Mouse (Mus musculus) CD4-positive, CD25-positive, alpha-beta regulatory T cell, adult 2 months (primary cell): Measurements from ENCODE around the gene Dock8.

Experiments used
- DNase-seq: peaks from one replicate; pipeline ENCODE4 v3.0.0-alpha.2; 2012; ENCODE audit warnings: low read depth, low spot score

Gene Dock8

DNA sequence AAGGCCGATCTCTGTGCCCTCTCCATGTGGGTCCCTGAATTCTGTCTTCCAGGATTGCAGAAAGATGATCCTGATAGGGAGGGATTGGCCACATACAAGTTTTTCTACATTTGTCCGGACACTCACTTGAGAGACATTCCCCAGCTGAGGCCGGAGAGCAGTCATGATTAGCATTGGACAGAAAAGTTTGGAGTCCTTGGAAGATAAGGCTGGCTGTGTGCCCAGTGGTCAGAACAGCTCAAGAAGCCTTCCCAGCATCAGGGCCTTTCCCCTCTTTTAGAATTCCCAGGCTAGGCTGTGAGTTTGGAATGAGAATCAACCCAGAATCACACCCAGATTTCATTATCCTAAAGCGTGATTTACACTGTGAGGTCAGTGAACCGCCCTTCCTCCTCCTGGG lies 187.0 kb downstream of the Dock8 start:
- no peak for DNase-seq

DNA sequence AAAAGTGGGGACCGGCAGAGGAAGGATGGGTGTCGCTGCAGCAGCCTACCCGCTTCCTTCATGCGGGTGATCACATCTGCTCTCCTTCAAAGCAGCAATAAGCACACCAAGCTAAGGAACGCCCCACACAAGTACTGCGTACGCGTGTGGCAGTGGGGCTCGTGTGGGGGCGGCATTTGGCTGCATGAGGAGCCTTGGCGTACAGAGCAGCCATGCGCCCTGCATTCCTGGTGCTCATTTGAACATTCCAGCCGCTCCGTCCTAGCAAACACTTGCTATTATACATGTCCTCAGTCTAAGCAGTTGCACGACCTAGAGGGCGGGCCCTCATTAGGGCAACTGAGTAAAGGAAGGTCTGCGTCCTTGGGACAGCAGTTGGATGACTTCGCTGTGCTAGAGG lies 188.3 kb downstream of the Dock8 start:
- DNase-seq: no peak

DNA sequence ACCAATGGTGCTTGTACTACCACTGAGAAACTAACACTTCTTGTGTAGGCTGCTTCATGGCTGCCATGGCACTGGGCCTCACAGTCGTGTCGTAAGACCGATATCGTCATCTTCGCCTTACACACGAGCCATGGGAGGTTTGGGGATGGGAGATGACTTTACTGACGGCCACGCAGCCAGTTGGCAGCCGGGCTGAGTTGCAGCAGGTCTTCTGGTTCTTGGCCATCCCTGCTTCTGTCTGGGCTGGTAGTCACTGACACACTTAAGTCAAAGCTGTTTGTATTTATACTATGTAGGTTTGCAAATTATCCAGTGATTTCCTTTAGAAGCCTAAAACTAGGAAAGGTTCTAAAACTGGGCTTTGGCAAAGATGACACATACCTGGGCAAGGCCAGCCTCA lies 194.4 kb downstream of the Dock8 start:
- no peak for DNase-seq

- no peak for DNase-seq
These were observed 200.9 kb downstream of the Dock8 start for GRCm38 (mm10) chr19:25200081-25200860.

DNA sequence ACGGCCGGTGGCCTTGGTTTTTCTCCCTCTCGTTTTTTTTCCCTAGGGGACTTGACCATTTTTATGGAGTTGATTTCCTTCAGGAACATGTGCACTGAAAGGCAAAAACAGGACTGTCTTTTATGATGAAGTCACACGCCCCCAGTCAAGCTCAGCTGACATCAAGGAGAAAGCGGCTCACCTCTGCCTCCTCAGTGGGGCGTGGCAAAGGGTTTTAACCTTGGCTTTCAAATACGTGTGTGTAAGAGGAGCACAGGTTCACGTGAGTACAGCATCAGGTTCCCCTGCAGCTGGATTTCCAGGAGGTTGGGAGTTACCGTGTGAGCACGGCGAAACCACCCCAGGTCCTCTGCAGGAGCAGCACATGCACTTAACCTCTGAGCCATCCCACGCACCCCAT lies 203.7 kb downstream of the Dock8 start:
- no peak for DNase-seq

DNA sequence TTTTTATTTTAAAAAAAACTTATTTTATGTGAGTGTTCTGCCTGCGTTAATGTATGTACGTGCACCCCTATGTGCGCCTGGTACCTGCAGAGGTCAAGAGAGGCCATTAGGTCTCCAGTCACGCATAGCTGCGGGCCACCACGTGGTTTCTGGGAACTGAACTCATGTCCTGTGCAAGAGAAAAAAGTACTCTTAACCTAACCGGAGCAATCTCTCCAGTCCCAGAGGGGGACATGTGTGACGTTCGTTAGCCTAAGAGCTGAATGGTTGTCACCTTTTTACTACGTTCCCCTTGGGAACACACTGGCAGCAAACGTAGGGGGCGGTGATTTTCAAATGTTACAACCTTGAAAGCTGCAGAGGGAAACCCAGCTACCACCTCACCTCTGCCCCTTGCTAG lies 207.6 kb downstream of the Dock8 start:
- no peak for DNase-seq

DNA sequence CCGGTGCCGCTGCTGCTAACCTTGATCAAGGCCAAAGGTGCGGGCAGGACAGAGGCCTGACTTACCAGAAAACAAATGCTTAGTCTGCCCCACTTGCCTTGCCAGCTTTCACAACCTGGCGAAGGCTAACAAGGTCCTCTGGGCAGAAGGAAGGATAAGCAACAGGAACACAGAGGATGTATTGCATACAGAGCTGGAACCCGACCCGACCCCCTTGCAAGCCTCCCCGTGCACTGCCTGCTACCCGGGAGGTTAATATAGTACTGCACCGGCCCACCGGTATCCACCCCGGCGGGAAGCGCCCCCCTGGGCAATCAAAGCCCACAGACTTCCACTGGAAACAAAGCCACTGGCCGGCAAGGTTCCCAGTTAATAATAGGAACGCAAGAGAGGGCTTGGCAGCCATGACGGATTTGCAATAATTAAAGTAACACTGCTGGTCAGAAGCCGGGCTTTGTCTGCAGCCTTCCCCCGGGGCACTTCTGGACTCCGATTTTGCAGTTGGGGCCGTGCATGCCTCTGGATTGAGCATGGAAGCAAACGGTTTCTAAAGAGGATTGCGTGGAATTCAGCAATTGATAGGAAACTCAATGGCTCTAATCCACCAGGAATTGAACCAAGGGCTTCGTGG lies 208.5 kb downstream of the Dock8 start:
- DNase-seq: no peak

DNA sequence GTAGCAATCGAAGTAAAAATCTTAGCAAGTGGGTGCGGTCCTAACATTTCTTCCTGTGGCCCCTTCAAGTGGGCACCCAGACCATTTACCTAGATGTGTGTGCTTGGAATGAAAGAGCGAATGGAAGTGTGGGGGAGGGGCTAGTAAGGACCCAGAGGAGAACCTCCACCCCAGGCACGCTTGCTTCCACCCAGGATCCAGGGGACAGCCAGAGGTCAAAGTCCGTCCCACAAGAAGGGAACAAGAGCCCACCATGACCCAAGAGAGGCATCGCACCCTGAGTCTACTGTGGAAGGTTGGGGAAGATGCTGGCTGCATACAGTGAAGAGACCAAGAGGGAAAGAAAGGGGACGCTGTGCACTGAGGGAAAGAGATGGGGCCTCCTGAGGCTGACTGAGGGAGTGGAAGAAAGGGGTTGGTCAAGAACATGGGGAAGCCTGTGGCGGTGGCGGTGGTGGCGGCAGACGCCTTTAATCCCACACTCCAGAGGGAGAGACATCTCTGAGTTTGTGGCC lies 209.3 kb downstream of the Dock8 start:
- DNase-seq: no peak

- DNase-seq: no peak
These were observed 221.3 kb downstream of the Dock8 start for GRCm38 (mm10) chr19:25220611-25221010.

- no peak for DNase-seq
These were observed 222.8 kb downstream of the Dock8 start for GRCm38 (mm10) chr19:25221964-25222640.

DNA sequence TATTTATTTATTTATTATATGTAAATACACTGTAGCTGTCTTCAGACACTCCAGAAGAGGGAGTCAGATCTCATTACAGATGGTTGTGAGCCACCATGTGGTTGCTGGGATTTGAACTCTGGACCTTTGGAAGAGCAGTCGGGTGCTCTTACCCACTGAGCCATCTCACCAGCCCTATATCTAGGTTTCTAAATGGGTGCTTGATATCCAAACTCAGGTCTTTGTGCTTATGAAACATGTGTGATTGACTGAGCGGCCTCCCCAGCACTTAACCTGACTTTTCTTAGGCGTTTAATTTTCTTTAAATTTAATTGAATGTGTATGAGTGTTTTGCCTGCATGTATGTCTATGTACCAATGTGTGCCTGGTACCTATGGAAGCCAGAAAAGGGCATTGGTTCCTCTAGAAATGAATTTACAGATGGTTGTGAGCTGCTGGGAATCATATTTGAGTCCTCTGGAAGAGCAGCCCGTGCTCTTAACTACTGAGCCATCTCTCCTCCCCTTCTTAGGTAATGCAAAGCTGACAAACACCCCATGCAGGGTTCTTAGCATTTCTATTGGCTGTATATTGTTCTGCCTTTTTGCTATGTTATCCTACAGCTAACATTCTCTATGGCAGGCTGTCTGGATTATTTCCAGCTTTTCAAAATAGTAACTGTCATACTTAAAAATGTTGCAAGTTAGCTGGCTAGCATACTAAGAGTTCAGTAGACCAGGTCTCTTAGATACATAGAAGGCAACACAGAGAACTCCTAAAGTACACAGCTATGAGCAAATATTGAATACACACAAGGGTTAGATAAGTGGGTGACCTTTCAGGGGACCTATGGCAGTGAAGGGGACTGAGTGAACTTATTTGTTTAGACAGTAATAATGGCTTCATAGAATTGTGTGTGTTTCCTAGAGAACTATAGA lies 231.0 kb downstream of the Dock8 start:
- DNase-seq: no peak

- no peak for DNase-seq
These were observed 231.6 kb downstream of the Dock8 start for GRCm38 (mm10) chr19:25230975-25231334.

- DNase-seq: no peak
These were observed 232.7 kb downstream of the Dock8 start for GRCm38 (mm10) chr19:25232032-25232431.

- DNase-seq: peak; percentile 6
These were observed 237.5 kb downstream of the Dock8 start, which contains the start of gene Kank1 for GRCm38 (mm10) chr19:25236596-25237491. Gene Kank1, plus strand, starts transcription at chr19:25236975.

GRCm38 (mm10) chr19:25237492-25238040 lies 238.2 kb downstream of the Dock8 start:
- no peak for DNase-seq

DNA sequence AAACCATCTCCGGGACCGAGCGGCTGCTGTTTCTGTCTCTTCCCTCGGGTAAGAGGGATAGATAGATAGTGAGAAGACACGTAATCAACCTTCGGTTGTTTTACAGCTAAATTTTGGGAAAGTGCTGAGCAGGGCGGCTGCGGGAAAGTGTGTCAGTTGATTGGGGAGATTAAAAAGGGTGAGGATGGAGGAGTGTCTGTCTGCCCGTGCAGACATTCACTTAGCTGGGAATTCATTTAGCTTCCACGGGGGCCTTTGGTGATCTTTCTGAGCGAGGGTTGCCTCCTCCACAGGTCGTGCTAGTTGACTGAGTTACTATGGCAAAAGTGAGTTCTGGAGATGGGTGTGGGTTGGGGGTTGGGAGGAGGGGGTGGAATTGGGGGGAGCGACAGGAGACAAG lies 238.8 kb downstream of the Dock8 start:
- no peak for DNase-seq

GRCm38 (mm10) chr19:25243566-25243965 lies 244.2 kb downstream of the Dock8 start:
- DNase-seq: no peak

GRCm38 (mm10) chr19:25246062-25246461 lies 246.7 kb downstream of the Dock8 start:
- DNase-seq: no peak

DNA sequence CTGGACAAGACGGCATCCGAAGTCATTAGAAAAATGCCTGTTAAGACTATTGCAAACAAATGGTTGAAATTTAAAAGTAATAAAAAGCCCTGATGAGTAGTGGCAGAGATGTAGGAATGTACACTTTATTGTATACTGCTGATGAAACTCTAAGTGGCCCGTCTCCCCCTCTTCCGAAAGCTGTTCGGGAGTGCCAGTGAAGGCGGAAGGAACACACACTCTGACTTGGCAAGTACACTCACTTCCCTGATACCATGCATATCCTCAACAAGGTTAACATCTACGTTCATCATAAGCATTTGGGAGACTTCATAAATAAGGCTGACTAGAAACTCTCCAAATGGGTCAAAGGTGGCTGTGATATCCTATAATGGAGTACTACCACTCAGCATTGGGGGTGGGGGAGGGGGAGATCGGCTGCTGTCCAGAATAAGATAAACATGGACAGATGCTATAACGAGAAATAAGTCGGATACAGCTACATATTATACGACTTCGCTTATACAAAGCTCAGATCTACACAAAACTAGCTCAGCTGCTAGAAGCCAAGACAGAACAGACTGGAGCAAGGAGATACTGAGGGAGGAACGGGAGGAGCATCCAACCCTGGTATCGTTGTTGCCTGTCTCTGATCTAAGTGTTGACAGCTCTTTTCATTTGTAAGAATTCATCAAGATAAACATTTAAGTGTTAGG lies 248.7 kb downstream of the Dock8 start:
- no peak for DNase-seq

DNA sequence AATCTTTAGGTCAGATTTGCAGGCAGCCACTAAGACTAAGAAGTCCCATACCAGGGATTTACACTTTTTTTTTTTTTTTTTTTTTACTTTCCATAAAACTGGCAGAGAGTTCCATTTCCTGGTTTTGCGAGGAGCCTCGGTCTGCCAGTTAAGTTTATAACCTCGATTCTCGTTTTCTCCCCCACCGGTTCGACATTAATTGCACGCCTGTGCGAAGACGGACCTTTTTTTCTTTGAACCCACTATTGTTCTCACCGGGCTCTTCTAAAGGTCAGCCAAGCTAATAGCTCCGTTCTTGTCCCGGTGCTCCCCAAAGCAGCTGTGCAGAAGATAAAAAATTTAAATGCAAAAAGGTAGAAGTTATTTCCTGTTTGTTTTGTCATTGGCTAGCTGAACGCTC lies 249.9 kb downstream of the Dock8 start:
- no peak for DNase-seq
